Mouse (Mus musculus) left cerebral cortex, postnatal 36 days (tissue): ENCODE data around the gene Cnr2. TPM values are rescaled to one million over a fixed set of nuclear protein-coding genes. Genes with fewer than 3 reads are reported as not detected.

Experiments used
- DNase-seq, 2 experiments: peaks; one replicate each; pipeline ENCODE4 v3.0.0; 2021 to 2022; ENCODE audit warnings: low spot score in 2 of 2, mixed read lengths in 1 of 2
- intact Hi-C: fragments of 180-260 bp; cut with DNase I; formaldehyde crosslinking; loops from one replicate; pipeline ENCODE4 v1.15.1; 2025
- total RNA-seq, 2 experiments: library from RNA; stranded (reverse); gene quantifications; 2 replicates each; pipeline ENCODE4 v1.2.3; 2021

The Cnr2 gene
- total RNA-seq, 2 experiments from 2014 or later: 0.12 to 0.14 TPM

- intact Hi-C loops: no loop called here
- no peak for DNase-seq
Observed at GRCm38 (mm10) chr4:135898380-135899049, 3.3 kb downstream of the Cnr2 start.

- no peak for DNase-seq
- intact Hi-C loops: no loop called here
Observed at GRCm38 (mm10) chr4:135899050-135899448, 3.9 kb downstream of the Cnr2 start.

GRCm38 (mm10) chr4:135900008-135900407 is 4.8 kb downstream of the Cnr2 start:
- intact Hi-C loops: no loop called here
- DNase-seq: no peak

GRCm38 (mm10) chr4:135902606-135903242 is 7.5 kb downstream of the Cnr2 start:
- DNase-seq: no peak
- intact Hi-C loops: no loop called here

- intact Hi-C loops: no loop called here
- no peak for DNase-seq
Observed at GRCm38 (mm10) chr4:135904810-135905209, 9.6 kb downstream of the Cnr2 start.

GRCm38 (mm10) chr4:135906633-135907032 is 11.4 kb downstream of the Cnr2 start:
- intact Hi-C loops: no loop called here
- no peak for DNase-seq

- no peak for DNase-seq
- intact Hi-C loops: no loop called here
Observed at GRCm38 (mm10) chr4:135909326-135910066, 14.3 kb downstream of the Cnr2 start.

GRCm38 (mm10) chr4:135911531-135911930 is 16.3 kb downstream of the Cnr2 start:
- DNase-seq: no peak
- intact Hi-C loops: no loop called here

GRCm38 (mm10) chr4:135912164-135912563 is 17.0 kb downstream of the Cnr2 start:
- DNase-seq: no peak
- intact Hi-C loops: no loop called here

- DNase-seq: no peak
- intact Hi-C loops: no loop called here
Observed at GRCm38 (mm10) chr4:135912835-135913234, 17.6 kb downstream of the Cnr2 start.

GRCm38 (mm10) chr4:135913433-135913832 is 18.2 kb downstream of the Cnr2 start:
- no peak for DNase-seq
- intact Hi-C loops: no loop called here

GRCm38 (mm10) chr4:135918635-135919279 is 23.6 kb downstream of the Cnr2 start:
- intact Hi-C loops: no loop called here
- DNase-seq: no peak

GRCm38 (mm10) chr4:135919280-135919639 is 24.1 kb downstream of the Cnr2 start:
- DNase-seq: no peak
- intact Hi-C loops: no loop called here

- intact Hi-C loops: loop anchor here (5.0 kb wide), 2 partner anchors 33 to 118 kb away; no protein-coding TSS in a partner anchor
- DNase-seq: peak; percentile 92 to 93
Observed at GRCm38 (mm10) chr4:135920304-135921241, 25.4 kb downstream of the Cnr2 start, which contains the start of gene Fuca1. TSS of gene Fuca1 (plus strand) at chr4:135920735.

GRCm38 (mm10) chr4:135921257-135922120 is 26.3 kb downstream of the Cnr2 start:
- intact Hi-C loops: loop anchor here (5.0 kb wide), 2 partner anchors 34 to 119 kb away; no protein-coding TSS in a partner anchor
- DNase-seq: no peak

- no peak for DNase-seq
- intact Hi-C loops: loop anchor here (5.0 kb wide), 2 partner anchors 35 to 120 kb away; no protein-coding TSS in a partner anchor
Observed at GRCm38 (mm10) chr4:135922190-135922589, 27.0 kb downstream of the Cnr2 start.

- intact Hi-C loops: loop anchor here (5.0 kb wide), 2 partner anchors 37 to 122 kb away; no protein-coding TSS in a partner anchor
- DNase-seq: no peak
Observed at GRCm38 (mm10) chr4:135924418-135924817, 29.2 kb downstream of the Cnr2 start.

GRCm38 (mm10) chr4:135925341-135925740 is 30.1 kb downstream of the Cnr2 start:
- intact Hi-C loops: no loop called here
- no peak for DNase-seq
